In the genomic region with DNA sequence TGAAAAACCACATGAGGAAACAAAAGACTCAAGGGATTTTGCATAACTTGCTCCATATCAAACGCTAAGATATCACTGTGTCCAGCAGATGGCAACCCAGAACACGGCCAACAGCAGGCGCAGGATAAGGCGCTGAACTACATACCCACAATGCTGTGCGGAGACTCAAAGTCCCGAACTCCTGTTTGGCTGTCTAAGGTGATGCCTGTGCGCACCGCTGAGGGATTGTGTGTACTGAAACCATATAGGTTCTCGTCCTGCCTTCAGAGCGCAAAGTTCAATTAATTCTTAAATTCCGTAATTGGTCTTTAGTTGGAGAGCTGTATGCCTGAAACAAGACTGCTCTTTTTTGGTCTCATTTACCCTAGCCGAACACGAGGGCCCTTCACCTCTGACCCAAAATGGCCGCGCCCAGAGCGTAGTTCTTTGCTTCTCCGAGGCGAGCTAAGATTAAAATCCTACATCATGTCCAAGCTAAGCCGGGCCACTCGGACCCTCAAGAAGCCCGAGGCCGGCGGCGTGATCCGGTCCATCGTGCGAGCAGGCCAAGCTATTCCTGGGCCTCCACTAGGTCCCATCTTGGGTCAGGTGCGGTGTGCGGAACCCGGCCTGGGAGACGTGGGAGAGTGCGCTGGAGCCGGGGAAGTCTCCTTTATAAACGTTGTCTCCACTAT, we compare ENCODE assay signal across 8 mouse cellular contexts. TPM values are rescaled to one million over a fixed set of nuclear protein-coding genes. Genes with fewer than 3 reads are reported as not detected.
DNase-seq lines count a peak whose midpoint lies in the region; ATAC-seq lines count a peak whose summit lies in the region.

A gene (plus strand): TSS at position 220 of the 674 bp plus-strand sequence.

- no peaks in the 10 kb centered on the region for H3K27me3 ChIP-seq in heart, embryonic 10.5 days (ENCODE audit: insufficient read depth, poor library complexity, severe bottlenecking)
- no peaks in the 10 kb centered on the region for H3K27me3 ChIP-seq in kidney, embryonic 15.5 days

- H3K36me3 ChIP-seq in heart, embryonic 10.5 days = peaks cover 28% of the 10 kb centered on the region
- peaks cover 34% of the 10 kb centered on the region for H3K36me3 ChIP-seq in kidney, embryonic 15.5 days

- peak within 1 kb of the TSS; percentile 90 for H3K9ac ChIP-seq in kidney, embryonic 15.5 days

- no peaks in the 10 kb centered on the region for H3K9me3 ChIP-seq in heart, embryonic 10.5 days
- no peaks in the 10 kb centered on the region for H3K9me3 ChIP-seq in kidney, embryonic 15.5 days (replicated peaks)

- peaks cover 8% of the 10 kb centered on the region for H3K4me1 ChIP-seq in heart, embryonic 10.5 days
- H3K4me1 ChIP-seq in kidney, embryonic 15.5 days = peaks cover 14% of the 10 kb centered on the region

- peak within 1 kb of the TSS; percentile 83 for H3K4me3 ChIP-seq in heart, embryonic 10.5 days
- H3K4me3 ChIP-seq in kidney, embryonic 15.5 days (replicated peaks) = peak within 1 kb of the TSS; percentile 88

- H3K27ac ChIP-seq in heart, embryonic 10.5 days = peak within 1 kb of the TSS; percentile 90
- peak within 1 kb of the TSS; percentile 93 for H3K27ac ChIP-seq in kidney, embryonic 15.5 days

- DNase-seq in B cell, adult 2 months = peak; percentile 89
- peak; percentile 99 for DNase-seq in brain, adult 2 months (ENCODE audit: low read depth, low spot score)
- peak; percentile 95 for DNase-seq in heart, embryonic 10.5 days (ENCODE audit: low spot score)
- DNase-seq in liver = peak; percentile 88
- peak; percentile 86 to 93 for DNase-seq in spleen, postnatal 4 days (ENCODE audit: low spot score in 2 of 2)

- WGBS in heart, embryonic 10.5 days = under 1% methylated on average over 34 of the region's 34 CpGs
- under 1% methylated on average over 34 of the region's 34 CpGs for WGBS in kidney, embryonic 15.5 days

- peak; percentile 97 for ATAC-seq in erythroblast, adult 5-6 weeks (replicated peaks; ENCODE audit: low FRiP score, poor library complexity, severe bottlenecking)
- peak; percentile 97 for ATAC-seq in kidney, embryonic 15.5 days (replicated peaks; ENCODE audit: low FRiP score)
- ATAC-seq in monocyte, adult 5-6 weeks (replicated peaks; ENCODE audit: insufficient number of reproducible peaks, low FRiP score, low TSS enrichment, poor library complexity, severe bottlenecking) = peak; percentile 99

- peak within 1 kb of the TSS; percentile 71 for H3K4me2 ChIP-seq in kidney, embryonic 15.5 days

RNA-seq across cellular contexts. Expression of the gene that starts here (rescaled TPM):
- total RNA-seq in erythroblast, adult 5-6 weeks (2015; ENCODE audit: low replicate concordance) = 3.7 and 4.4 TPM in 2 replicates
- total RNA-seq in erythroblast, adult 5-6 weeks (2017; ENCODE audit: low replicate concordance) = 1.8 and 7.8 TPM in 2 replicates
- polyA plus RNA-seq in heart, embryonic 10.5 days (2016; fragmentation: Nextera tagmentation; extraction: Ambion mirVana) = 128 and 142 TPM in 2 replicates
- 108 and 125 TPM in 2 replicates for polyA plus RNA-seq in kidney, embryonic 15.5 days (2015; fragmentation: Nextera tagmentation; extraction: Ambion mirVana)
- 17.6 to 27.9 TPM (median 17.8 TPM) in 3 replicates for total RNA-seq in monocyte, adult 5-6 weeks (2017)

Comparison
In these comparisons a context has a peak if more than half of its experiments do, and no peak if none do; other contexts are left out.
1. Peak in every context shown above with its lines: DNase-seq, ATAC-seq, H3K4me3 ChIP-seq and H3K27ac ChIP-seq.